16 mouse cellular contexts compared by ENCODE assay signal in genomic region chr7:59027437-59027836, GRCm38 (mm10).
DNase-seq lines count a peak whose midpoint lies in the region; ATAC-seq lines count a peak whose summit lies in the region.
"Had no signal": no experiment of that assay in that cellular context is flagged by ENCODE, and none has a peak within 500 bp of the region (broad histone marks: within the 10 kb centered on the region; RNA-seq: fewer than 3 reads in every experiment).

No protein-coding gene starts in this region.

- no peak overlapping the region for H3K4me2 ChIP-seq in midbrain, embryonic 12.5 days (replicated peaks)
- no peak overlapping the region for H3K4me2 ChIP-seq in midbrain, embryonic 11.5 days
- H3K4me2 ChIP-seq in hindbrain, embryonic 14.5 days (replicated peaks), result no peak overlapping the region
- no peak overlapping the region for H3K4me2 ChIP-seq in midbrain, embryonic 15.5 days
- H3K4me2 ChIP-seq in intestine, embryonic 15.5 days (replicated peaks), result no peak overlapping the region
- H3K4me2 ChIP-seq: embryonic facial prominence, embryonic 15.5 days; heart, embryonic 13.5 days; limb, embryonic 13.5 days had no signal

- no peak overlapping the region for H3K4me3 ChIP-seq in midbrain, embryonic 12.5 days
- no peak overlapping the region for H3K4me3 ChIP-seq in midbrain, embryonic 11.5 days (ENCODE audit: low read depth, low read length)
- H3K4me3 ChIP-seq in hindbrain, embryonic 14.5 days (replicated peaks; ENCODE audit: low read length), result no peak overlapping the region
- no peak overlapping the region for H3K4me3 ChIP-seq in midbrain, embryonic 15.5 days
- H3K4me3 ChIP-seq in intestine, embryonic 15.5 days (replicated peaks), result no peak overlapping the region
- H3K4me3 ChIP-seq: embryonic facial prominence, embryonic 15.5 days; heart, embryonic 13.5 days; limb, embryonic 13.5 days had no signal

- H3K27ac ChIP-seq in midbrain, embryonic 12.5 days (replicated peaks), result no peak overlapping the region
- H3K27ac ChIP-seq in midbrain, embryonic 11.5 days (ENCODE audit: low read depth, low read length), result no peak overlapping the region
- H3K27ac ChIP-seq in hindbrain, embryonic 14.5 days, result 0 out of 2 replicates have a peak overlapping the region, but pooled peaks have one; percentile 54
- peak overlapping the region; percentile 34; the same call in 1 of the 2 replicates for H3K27ac ChIP-seq in midbrain, embryonic 15.5 days
- no peak overlapping the region for H3K27ac ChIP-seq in intestine, embryonic 15.5 days
- H3K27ac ChIP-seq: embryonic facial prominence, embryonic 15.5 days; heart, embryonic 13.5 days; kidney, postnatal 0 days; limb, embryonic 13.5 days had no signal

- no peaks in the 10 kb centered on the region for H3K36me3 ChIP-seq in midbrain, embryonic 12.5 days
- no peaks in the 10 kb centered on the region for H3K36me3 ChIP-seq in midbrain, embryonic 11.5 days (ENCODE audit: control insufficient read depth, insufficient read depth, low read length)
- H3K36me3 ChIP-seq in hindbrain, embryonic 14.5 days (replicated peaks; ENCODE audit: control insufficient read depth, insufficient read depth), result no peaks in the 10 kb centered on the region
- H3K36me3 ChIP-seq in midbrain, embryonic 15.5 days (replicated peaks), result no peaks in the 10 kb centered on the region
- no peaks in the 10 kb centered on the region for H3K36me3 ChIP-seq in intestine, embryonic 15.5 days
- H3K36me3 ChIP-seq: embryonic facial prominence, embryonic 15.5 days; heart, embryonic 13.5 days; limb, embryonic 13.5 days had no signal

- H3K9me3 ChIP-seq in midbrain, embryonic 12.5 days, result no peaks in the 10 kb centered on the region
- no peaks in the 10 kb centered on the region for H3K9me3 ChIP-seq in midbrain, embryonic 11.5 days (ENCODE audit: control insufficient read depth, low read length)
- no peaks in the 10 kb centered on the region for H3K9me3 ChIP-seq in hindbrain, embryonic 14.5 days (ENCODE audit: control insufficient read depth, low read length)
- no peaks in the 10 kb centered on the region for H3K9me3 ChIP-seq in midbrain, embryonic 15.5 days
- H3K9me3 ChIP-seq in intestine, embryonic 15.5 days, result no peaks in the 10 kb centered on the region
- H3K9me3 ChIP-seq: embryonic facial prominence, embryonic 15.5 days; heart, embryonic 13.5 days; limb, embryonic 13.5 days had no signal

- DNase-seq in adrenal gland, adult 2 months, result peak; percentile 26
- DNase-seq in adrenal gland, adult 8-10 months, result no peak
- no peak for DNase-seq in midbrain, embryonic 11.5 days (ENCODE audit: low spot score, missing footprints)
- peak; percentile 29 for DNase-seq in hindbrain, embryonic 14.5 days (ENCODE audit: low spot score)
- no peak for DNase-seq in cerebellum, postnatal 10 days
- DNase-seq: gastrocnemius, postnatal 10 days; lung, adult 2 months had no signal

- H3K27me3 ChIP-seq in midbrain, embryonic 12.5 days, result no peaks in the 10 kb centered on the region
- H3K27me3 ChIP-seq in midbrain, embryonic 11.5 days (ENCODE audit: control insufficient read depth, insufficient read depth, low read length), result no peaks in the 10 kb centered on the region
- no peaks in the 10 kb centered on the region for H3K27me3 ChIP-seq in hindbrain, embryonic 14.5 days (ENCODE audit: control insufficient read depth, insufficient read depth, low read length)
- H3K27me3 ChIP-seq in midbrain, embryonic 15.5 days (replicated peaks), result no peaks in the 10 kb centered on the region
- no peaks in the 10 kb centered on the region for H3K27me3 ChIP-seq in intestine, embryonic 15.5 days (replicated peaks)
- H3K27me3 ChIP-seq: embryonic facial prominence, embryonic 15.5 days; heart, embryonic 13.5 days; limb, embryonic 13.5 days had no signal

- H3K4me1 ChIP-seq in midbrain, embryonic 12.5 days, result no peaks in the 10 kb centered on the region
- no peaks in the 10 kb centered on the region for H3K4me1 ChIP-seq in midbrain, embryonic 11.5 days (ENCODE audit: control insufficient read depth, insufficient read depth, low read length)
- no peaks in the 10 kb centered on the region; the same call in 1 of the 2 replicates for H3K4me1 ChIP-seq in hindbrain, embryonic 14.5 days (replicated peaks; ENCODE audit: control insufficient read depth, insufficient read depth, low read length)
- 0 out of 2 replicates have a peak, but pooled peaks cover 4% of the 10 kb centered on the region for H3K4me1 ChIP-seq in midbrain, embryonic 15.5 days
- H3K4me1 ChIP-seq in intestine, embryonic 15.5 days (replicated peaks), result no peaks in the 10 kb centered on the region
- H3K4me1 ChIP-seq: embryonic facial prominence, embryonic 15.5 days; heart, embryonic 13.5 days; limb, embryonic 13.5 days had no signal

- peak; percentile 54; the same call in 1 of the 2 replicates for ATAC-seq in midbrain, embryonic 12.5 days (ENCODE audit: low FRiP score, low read depth)
- ATAC-seq in midbrain, embryonic 11.5 days (ENCODE audit: low FRiP score), result no peak
- peak; percentile 68; the same call in 1 of the 2 replicates for ATAC-seq in hindbrain, embryonic 14.5 days (ENCODE audit: low FRiP score)
- peak; percentile 91 for ATAC-seq in midbrain, embryonic 15.5 days (replicated peaks)
- no peak for ATAC-seq in intestine, embryonic 15.5 days
- ATAC-seq: activated CD4-positive, CD25-positive, alpha-beta regulatory T cell, adult 4 months; inflammation-experienced regulatory T-cells, adult 6 months had no signal

- 67% methylated on average over 2 of the region's 2 CpGs for WGBS in midbrain, embryonic 12.5 days
- WGBS in midbrain, embryonic 11.5 days, result 87% methylated on average over 2 of the region's 2 CpGs
- WGBS in hindbrain, embryonic 14.5 days, result 34% methylated on average over 2 of the region's 2 CpGs
- whole genome bisulfite sequencing in midbrain, embryonic 15.5 days, result 32% methylated on average over 2 of the region's 2 CpGs
- WGBS in intestine, embryonic 15.5 days, result 69% methylated on average over 2 of the region's 2 CpGs

- H3K9ac ChIP-seq in midbrain, embryonic 12.5 days (replicated peaks), result no peak overlapping the region
- no peak overlapping the region for H3K9ac ChIP-seq in midbrain, embryonic 11.5 days (ENCODE audit: low read length)
- no peak overlapping the region for H3K9ac ChIP-seq in hindbrain, embryonic 14.5 days
- H3K9ac ChIP-seq in midbrain, embryonic 15.5 days, result no peak overlapping the region
- H3K9ac ChIP-seq in intestine, embryonic 15.5 days, result no peak overlapping the region
- H3K9ac ChIP-seq: embryonic facial prominence, embryonic 15.5 days; heart, embryonic 13.5 days; limb, embryonic 13.5 days had no signal

Comparison
In these comparisons a context has a peak if more than half of its experiments do, and no peak if none do; other contexts are left out.
1. DNase-seq: peak in adrenal gland, adult 2 months (single experiment) and hindbrain, embryonic 14.5 days (single experiment); none in adrenal gland, adult 8-10 months (single experiment), midbrain, embryonic 11.5 days (single experiment) and cerebellum, postnatal 10 days (0 of 2).
2. ATAC-seq: peak in midbrain, embryonic 12.5 days (single experiment), hindbrain, embryonic 14.5 days (single experiment) and midbrain, embryonic 15.5 days (single experiment); none in midbrain, embryonic 11.5 days (single experiment) and intestine, embryonic 15.5 days (single experiment).
3. H3K27ac ChIP-seq: peak in hindbrain, embryonic 14.5 days (single experiment) and midbrain, embryonic 15.5 days (single experiment); none in midbrain, embryonic 12.5 days (single experiment), midbrain, embryonic 11.5 days (single experiment) and intestine, embryonic 15.5 days (single experiment).